Mouse (Mus musculus) cerebellum, postnatal 25 days (tissue): Measurements from ENCODE around the gene Ush1g.

Experiments
- DNase-seq, 2 experiments: peaks; one replicate each; pipeline ENCODE4 v3.0.0; 2021; ENCODE audit warnings: mixed read lengths in 2 of 2

Gene Ush1g

DNA sequence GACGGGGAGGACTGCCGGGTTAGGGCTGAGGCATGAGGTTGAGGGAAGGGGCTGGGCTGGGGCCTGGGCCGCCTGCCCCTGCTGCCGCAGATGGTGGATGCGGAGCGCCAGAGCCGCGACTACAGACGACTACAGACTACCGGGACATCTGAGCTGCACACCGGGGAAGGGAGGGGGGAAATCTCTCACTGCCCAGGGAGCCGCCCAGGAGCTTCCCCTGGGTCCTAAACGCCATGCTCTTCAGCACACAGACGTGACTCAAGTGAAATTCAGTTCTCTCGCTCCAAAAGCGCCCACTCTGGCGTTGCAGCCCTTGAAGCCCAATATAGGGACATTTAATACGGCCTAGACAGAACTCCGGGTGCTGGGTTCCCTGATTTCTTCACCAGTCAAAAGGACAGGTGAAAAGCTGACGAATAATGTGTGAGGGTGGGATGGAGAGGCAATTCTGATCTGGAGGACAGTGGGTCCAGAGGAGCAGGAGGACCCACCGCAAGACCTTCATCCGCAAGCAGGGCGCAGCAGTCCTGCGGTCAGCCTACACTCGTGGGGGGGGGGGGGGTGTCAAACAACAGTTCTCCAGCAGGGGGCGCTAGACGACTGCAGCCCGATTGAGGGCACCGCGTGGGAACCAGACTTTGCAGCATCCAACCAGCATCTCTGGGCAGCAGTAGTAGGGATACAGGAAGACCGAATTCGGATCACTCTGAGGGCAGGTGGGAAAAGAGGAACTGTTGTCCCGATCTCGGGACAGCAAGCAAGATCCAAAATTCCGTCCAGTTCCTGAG lies at the start of gene Ush1g:
TSS of gene Ush1g (minus strand) at position 136 of the 788 bp plus-strand sequence.
- peak; percentile 69 to 84 for DNase-seq

GRCm38 (mm10) chr11:115371354-115371753 lies 49.5 kb upstream of the Ush1g start:
- DNase-seq: no peak

GRCm38 (mm10) chr11:115370368-115370767 lies 48.5 kb upstream of the Ush1g start:
- DNase-seq: no peak

DNA sequence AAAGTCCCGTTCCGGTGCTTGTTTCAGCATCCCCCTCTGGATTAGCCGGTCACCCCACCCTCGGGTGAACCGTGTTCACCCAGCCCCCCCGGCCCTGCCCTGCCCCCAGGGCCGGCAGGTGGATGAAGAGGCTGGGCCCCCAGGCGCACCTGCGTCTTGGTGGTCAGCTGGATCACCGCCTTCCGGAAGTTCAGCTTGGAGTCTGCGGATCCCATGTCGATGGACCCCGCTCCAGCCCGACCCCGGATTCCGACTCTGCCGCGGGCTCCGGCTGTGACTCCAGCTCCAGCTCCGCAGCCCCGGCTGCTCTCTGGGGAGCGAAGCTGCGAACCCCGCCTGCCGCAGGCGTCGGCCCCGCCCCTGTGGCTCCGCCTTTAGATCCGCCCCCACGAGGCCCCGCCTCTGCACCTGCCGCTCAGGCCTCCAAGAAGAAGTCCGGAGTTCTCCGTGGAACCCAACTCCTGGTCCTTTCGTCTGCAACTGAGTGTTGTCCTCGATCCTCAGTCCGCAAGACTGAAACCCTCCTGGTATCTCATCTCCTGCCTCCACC lies 45.6 kb upstream of the Ush1g start, which contains the start of gene Hid1:
TSS of gene Hid1 (minus strand) at position 362 of the 550 bp plus-strand sequence.
- peak; percentile 93 to 95 for DNase-seq

GRCm38 (mm10) chr11:115366706-115367394 lies 45.0 kb upstream of the Ush1g start:
- peak; percentile 70 to 74 for DNase-seq

- peak; percentile 59 to 65 for DNase-seq
Observed at GRCm38 (mm10) chr11:115366039-115366705, 44.3 kb upstream of the Ush1g start.

- peak in 1 of 2 experiments; percentile 58 for DNase-seq
Observed at GRCm38 (mm10) chr11:115364136-115364535, 42.3 kb upstream of the Ush1g start.

- DNase-seq: peak in 1 of 2 experiments; percentile 36
Observed at GRCm38 (mm10) chr11:115359726-115360125, 37.9 kb upstream of the Ush1g start.

DNA sequence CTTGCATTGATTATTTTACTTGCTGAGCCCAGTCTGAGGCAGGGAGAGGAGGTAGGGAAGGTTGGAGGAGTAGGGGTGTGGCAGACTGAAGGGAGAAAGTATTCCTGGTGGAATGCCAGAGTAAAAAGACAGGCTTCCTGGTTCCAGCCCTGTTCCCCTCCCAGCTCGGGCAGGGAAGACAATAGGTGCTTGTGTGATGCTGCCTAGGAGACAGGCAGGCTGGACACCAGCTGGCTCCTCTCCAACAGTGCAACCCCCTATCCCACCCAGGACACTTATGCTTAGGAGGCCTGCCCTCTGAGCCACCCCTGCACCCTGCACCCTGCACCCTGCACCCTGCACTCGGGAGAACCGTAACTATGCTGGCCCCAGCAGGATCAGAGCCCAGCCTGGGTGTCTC lies 37.5 kb upstream of the Ush1g start:
- DNase-seq: peak in 1 of 2 experiments; percentile 34

DNA sequence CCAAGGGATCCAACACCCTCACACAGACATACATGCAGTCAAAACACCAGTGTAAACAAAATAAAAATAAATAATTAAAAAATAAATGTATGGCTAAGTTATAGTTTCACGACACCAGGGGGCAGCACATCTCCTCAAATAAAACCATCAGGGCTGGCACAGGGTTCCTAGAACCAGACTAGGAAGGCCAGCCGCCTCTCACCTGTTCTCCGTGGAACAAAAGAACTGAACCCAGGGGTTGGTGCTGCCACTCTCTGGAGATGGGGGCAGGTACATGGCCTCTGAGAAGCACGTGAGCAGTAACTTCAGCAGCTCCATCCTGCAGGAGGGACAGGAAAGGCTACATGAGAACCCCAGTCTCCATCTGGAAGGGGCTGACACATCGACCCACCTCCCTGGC lies 36.6 kb upstream of the Ush1g start:
- peak; percentile 85 to 90 for DNase-seq

DNA sequence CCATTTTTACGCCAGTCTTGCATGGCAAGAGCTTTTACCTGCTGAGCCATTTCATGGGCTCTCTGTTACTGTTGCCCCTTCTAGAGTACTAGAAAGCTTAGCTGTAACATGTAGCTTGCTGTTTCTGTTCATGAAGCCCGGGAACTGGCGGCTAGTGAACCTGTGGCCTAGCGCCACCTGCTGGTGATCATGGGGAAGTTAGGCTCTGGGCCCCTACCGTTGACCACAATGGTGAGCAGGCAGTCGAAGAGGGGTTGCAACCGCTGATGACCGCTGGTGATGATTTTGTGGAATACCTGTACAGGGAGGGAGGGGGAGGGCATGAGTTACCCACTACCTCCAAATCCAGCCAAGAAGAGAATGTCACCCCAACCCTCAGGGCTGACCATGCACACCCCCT lies 32.3 kb upstream of the Ush1g start:
- DNase-seq: peak; percentile 77 to 83

GRCm38 (mm10) chr11:115353375-115353774 lies 31.5 kb upstream of the Ush1g start:
- no peak for DNase-seq

- no peak for DNase-seq
Observed at GRCm38 (mm10) chr11:115349976-115350375, 28.1 kb upstream of the Ush1g start.

DNA sequence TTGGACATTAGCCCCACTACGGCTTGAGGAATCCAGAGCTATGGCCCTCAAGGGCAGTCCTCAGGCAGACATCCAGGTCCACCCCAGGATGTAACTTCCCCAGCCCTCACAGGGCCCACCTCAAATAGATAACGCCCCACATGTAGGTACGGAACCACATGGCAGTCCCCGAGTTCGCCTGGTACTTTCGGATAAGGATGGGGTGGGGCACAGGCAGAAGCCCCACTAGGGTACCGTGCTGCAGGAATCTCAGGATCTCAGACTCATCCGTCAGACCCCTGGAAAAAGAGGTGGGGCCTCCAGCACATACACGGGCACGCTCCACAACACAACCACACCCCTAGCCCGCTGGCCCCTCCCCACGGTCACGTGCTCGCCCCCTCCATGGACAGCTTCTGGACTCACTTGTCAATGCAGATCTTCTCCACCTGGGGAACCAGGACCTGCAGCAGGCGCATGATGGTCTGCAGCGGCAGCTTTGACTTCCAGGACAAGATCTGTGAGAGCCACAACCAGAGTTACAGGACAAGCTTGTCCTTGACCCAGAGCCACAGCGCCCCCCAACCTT lies 26.9 kb upstream of the Ush1g start:
- DNase-seq: peak in 1 of 2 experiments; percentile 15

DNA sequence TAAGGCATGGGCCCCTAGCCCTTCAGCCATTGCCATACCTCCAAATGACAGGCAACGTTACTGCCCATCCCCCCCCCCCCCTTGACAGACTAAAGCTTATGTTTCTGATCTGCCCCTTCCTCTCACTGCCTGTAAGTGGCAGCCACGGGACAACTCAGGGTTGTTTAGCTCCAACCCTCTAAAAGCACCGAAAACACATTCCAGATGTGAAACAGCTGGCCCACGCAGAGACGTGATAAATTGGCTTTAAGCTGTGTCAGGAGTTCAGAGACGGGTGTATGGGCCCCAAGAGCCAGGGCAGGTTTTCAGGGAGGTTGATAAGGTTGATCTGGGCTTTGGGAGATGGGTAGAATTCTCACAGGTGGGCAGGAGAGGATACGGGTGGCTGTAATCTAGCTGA lies 23.7 kb upstream of the Ush1g start:
- DNase-seq: no peak

- DNase-seq: no peak
Observed at GRCm38 (mm10) chr11:115344967-115345366, 23.1 kb upstream of the Ush1g start.

DNA sequence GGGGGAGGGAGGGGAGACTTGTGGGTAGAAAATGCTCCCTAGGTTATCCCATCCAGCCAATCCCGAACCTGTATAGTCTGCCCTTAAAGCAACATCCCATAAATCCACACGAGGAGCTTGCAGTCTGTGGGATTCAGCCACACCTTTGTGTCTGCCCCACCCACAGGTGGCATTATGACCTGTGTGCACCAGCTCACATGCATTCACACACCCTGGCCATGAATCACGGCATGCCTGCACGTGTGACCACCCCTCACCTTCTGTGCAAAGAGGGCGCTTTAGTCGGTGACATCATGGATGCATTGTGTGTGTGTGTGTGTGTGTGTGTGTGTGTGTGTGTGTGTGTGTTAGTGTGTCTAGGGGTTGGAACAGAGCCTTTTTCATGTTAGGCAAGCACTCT lies 20.0 kb upstream of the Ush1g start:
- DNase-seq: no peak

GRCm38 (mm10) chr11:115341246-115341645 lies 19.4 kb upstream of the Ush1g start:
- DNase-seq: peak in 1 of 2 experiments; percentile 50

GRCm38 (mm10) chr11:115337826-115338225 lies 16.0 kb upstream of the Ush1g start:
- DNase-seq: no peak

DNA sequence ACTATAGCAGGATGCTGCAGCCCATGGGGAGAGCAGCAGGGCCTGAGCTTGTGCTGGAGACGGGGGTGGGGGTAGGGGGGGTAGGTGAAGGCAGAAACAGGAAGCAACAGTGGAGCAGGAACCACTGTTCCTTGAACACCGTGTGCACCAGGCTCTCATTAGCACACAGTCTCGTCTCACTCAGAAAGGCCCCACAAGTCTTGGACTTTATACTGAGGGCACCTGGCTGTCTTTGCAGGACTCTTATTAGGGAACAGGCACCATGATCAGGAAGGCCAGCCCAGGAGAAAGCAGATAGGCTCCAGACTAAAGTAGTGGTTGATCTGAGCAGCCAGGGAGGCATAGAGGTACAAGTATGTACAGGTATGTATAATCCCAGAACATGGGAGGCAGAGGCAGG lies 15.5 kb upstream of the Ush1g start:
- no peak for DNase-seq

DNA sequence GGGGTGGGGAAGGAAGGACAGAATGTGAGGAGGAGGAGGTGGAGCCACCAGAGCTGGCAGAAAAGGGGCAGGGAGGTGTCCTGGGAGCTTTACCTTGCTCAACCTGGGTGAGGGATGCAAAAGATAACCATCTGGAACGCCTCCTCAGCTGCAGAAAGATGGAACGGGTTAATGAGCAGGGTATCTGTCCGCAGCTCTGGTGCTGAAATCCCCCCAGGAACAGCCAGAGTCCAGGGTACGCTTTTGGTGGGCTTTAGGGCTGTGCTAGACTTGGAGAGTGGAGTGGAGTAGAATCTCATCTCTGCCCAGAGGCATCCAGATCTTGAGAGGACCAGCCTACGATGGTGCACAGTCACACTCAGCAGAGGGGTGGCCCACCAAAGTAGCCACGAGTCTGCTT lies 14.3 kb upstream of the Ush1g start:
- DNase-seq: no peak

DNA sequence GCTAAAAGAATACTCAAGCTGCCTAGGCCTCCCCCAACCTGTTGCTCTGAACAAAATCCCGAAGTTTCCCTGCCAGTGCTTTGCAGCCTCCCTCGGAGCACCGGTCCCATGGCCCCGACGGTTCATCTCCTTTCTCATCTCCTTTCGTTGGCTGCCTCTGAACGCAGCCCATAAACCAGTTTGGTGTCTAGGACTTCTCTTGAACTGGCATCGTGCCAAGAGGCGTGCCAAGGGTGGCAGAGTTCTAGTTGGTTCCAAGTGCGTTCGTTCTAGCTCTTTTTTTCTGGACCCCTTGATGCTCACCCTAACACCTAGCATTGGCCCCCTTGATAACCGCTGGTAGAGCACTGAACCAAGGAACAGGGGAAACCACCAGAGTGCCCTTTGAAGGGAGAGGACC lies 13.4 kb upstream of the Ush1g start:
- DNase-seq: peak in 1 of 2 experiments; percentile 55

GRCm38 (mm10) chr11:115334531-115334930 lies 12.7 kb upstream of the Ush1g start, which contains the start of gene Otop3:
Gene Otop3 (plus strand): TSS chr11:115334731.
- DNase-seq: peak in 1 of 2 experiments; percentile 18
